Mouse (Mus musculus) urinary bladder, postnatal 36 days (tissue): ENCODE results near the gene Arnt2.
A peak's percentile ranks its signal among the peaks of the same experiment; 100 is the strongest.

Source experiments
- DNase-seq, 2 experiments: peaks; one replicate each; pipeline ENCODE4 v3.0.0; 2022; ENCODE audit warnings: low spot score in 2 of 2, mixed read lengths in 1 of 2

Arnt2 gene

DNA sequence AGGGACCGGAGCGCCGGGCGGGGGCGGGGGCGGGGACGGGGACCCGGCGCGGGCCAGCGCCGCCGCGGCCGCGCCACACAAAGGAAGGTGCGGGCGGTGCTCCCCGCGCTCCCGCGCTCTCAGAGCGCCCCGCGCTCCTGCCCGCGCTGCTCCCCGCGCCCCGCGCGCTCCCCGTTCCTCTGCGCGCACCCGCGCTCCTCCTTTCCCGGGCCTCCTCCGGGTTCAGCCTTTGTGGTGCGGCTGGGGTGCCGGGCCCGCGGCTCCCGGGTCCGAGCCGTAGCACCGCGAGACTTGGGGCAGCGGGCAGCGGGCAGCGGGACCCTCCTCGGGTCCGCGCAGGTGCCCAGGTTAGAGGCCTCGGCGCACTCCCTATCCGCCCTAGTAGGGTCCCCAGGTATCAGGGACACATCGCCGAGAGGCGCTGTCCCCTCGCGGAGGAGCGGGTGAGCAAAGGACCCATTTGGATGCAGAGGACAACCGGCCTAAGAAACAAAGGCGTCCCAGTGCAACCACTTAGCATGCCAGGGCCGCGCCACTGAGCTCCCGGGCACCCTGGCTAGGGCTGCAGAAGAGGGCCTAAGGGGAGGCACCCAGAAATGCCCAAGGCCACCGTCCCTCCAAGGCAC is at the start of gene Arnt2:
Gene Arnt2 (minus strand): TSS at position 281 of the 626 bp plus-strand sequence.
- DNase-seq, result no peak

DNA sequence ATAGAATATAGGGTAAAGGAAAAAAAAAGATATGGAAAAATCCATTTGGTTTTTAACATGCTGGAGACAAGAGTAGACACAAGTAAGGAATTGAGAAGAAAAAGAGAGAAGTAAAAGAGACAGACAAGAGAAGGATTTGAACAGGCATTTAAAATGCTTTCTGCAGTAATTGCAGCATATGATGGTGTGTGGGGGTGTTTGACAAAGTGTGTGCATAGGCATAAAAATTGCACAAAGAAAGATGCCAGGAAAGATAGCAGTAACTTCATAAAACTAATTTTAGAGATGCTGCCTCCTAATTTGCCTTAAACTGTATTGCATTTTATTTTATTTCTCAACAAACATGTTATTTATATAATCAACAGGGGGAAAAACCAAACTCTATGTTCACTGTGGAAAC is 41.7 kb upstream of the Arnt2 start:
- no peak for DNase-seq

GRCm38 (mm10) chr7:84449066-84449465 is 39.1 kb upstream of the Arnt2 start:
- no peak for DNase-seq

- no peak for DNase-seq
Measured at GRCm38 (mm10) chr7:84448512-84448911, 38.5 kb upstream of the Arnt2 start.

DNA sequence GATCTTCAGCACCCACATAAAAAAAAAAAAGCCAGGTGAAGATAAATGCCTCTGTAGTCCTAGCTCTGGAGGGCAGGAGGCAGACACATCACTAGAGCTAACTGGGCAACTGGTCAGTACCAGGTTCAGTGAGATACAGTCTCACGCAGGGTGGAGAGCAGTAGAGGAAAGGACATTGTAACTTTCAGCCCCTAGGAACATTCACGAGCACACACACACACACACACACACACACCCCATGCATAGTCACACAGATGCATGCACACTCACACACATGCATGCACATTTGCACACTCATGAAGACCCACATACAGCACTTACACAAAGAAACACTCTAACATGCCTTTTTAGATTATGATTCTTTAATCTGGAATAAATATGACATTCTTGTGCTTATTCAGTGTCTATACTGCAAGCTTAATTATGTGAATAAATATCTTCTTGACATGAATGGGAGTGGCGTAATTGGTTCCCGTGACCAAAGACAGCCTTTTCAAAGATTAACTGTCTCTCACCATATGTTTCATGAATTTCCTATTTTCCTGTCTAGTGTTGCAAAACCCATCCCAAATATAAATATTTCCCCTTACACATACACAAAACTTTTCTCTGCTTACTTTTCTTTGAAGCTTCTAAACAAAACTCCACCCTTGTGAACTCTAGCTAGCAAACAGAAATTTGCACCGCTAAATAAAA is 37.9 kb upstream of the Arnt2 start:
- DNase-seq, result no peak

DNA sequence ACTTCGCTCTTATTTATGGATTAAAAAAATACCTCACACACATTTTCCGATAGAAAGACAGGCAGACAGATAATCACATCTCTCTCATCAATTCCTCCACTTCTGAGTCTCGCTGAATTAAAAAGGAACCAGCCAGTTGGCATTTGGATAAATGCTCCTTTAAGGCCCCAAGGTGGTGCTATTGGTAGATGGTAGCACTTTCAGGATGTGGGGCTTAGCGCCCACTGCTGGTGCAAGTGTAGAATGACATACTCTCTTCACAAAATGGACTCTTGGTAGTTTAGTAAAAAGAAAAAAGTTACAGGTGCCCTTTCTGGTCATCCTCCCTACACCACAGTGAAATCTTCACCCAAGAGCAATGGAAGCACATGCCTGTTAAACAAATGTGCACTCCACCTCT is 37.1 kb upstream of the Arnt2 start:
- DNase-seq, result peak in 1 of 2 experiments; percentile 6

- DNase-seq, result no peak
Measured at GRCm38 (mm10) chr7:84442343-84442911, 32.5 kb upstream of the Arnt2 start.

- DNase-seq, result no peak
Measured at GRCm38 (mm10) chr7:84439606-84440005, 29.6 kb upstream of the Arnt2 start.

GRCm38 (mm10) chr7:84434901-84435300 is 24.9 kb upstream of the Arnt2 start:
- no peak for DNase-seq

DNA sequence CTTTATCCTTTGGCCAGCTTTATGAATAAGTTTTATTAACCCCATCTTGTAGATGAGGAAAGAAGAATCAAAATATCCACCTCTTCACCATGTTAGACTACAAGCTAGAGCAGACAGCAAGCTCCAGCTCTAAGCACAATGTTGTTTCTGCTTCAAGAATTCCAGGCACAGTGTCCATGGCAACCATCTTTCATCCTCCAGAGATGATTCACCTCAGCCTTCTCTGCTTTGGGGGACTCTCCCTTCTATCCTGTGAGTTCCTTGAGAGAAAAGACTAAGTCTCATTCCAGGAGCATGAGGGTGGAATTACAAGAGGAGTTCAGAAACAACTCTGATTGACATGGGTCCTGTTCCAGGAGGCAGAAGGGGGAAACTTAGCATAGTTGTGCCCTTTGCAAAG is 22.2 kb upstream of the Arnt2 start:
- no peak for DNase-seq

DNA sequence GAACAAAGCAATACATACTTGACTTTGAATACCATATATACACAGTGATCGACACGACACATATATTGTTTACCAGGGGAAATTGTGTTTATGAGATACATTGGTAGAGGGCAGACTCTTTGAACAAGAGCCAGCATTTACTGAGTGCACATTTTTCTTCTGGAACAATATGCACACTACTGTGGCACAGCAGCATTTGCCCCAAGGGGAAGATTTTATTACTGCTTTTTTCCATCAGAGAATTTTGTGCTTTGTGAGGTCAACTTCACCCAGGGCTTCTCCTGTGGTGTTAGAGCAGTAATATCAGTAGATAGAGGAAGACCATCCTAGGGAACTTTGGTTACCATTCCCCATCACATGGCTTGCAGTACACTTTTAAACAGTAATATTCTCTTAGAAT is 17.2 kb upstream of the Arnt2 start:
- DNase-seq, result no peak

DNA sequence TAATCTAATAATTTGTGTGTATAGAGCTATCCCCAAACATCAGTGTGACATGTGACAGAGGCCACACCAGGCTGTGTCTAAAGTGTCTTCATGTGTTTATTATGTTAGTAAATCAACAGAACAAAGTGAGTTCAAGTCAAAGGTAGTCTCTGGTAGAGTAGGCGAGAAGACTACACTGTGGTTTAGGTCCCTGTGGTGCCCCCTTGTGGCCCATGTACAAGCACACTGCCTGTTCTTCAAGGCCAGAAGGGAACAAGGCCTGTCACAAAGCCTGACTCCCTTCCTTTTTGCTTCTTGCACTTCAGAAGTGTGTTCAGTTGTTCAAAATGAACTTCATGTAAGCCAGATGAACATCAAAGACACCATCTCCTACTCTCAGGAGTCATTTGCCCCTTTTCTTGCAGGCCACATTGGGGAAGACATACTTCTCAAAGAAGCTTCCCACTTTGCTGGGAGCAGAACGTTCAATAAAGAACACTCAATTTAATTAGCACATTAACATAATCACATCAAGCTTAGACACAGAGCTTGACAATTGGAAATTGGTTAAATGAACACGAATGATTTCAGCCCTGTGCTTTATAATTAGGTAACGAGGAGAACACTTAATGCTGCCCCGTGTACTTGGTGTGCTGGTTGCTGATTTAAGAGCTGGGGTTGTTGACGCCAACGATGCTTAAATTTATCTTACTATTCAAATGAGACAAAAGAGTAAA is 14.9 kb upstream of the Arnt2 start:
- DNase-seq, result no peak

GRCm38 (mm10) chr7:84421753-84422152 is 11.8 kb upstream of the Arnt2 start:
- no peak for DNase-seq

DNA sequence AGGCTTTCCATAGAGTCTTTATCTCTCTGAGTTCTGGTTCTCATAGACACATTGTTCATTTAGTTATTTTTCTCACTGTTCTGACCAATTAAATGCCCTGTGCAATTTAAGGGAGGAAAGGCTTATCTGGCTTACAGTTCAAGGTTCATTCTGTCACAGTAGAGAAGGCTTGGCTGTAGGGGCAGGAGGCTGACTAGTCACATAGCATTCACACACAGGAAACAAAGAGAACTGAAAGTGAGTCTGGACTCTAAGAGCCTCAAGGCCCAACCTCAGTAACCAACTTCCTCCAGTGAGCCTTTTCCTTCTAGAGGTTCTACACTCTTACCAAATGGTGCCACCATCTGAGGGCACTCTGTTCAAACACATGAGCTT is 11.3 kb upstream of the Arnt2 start:
- DNase-seq, result no peak

- DNase-seq, result no peak
Measured at GRCm38 (mm10) chr7:84420581-84421290, 10.8 kb upstream of the Arnt2 start.

- DNase-seq, result no peak
Measured at GRCm38 (mm10) chr7:84417441-84417840, 7.5 kb upstream of the Arnt2 start.

- DNase-seq, result no peak
Measured at GRCm38 (mm10) chr7:84412570-84412969, 2.6 kb upstream of the Arnt2 start.

- no peak for DNase-seq
Measured at GRCm38 (mm10) chr7:84409241-84409895, 608 bp downstream of the Arnt2 start.

DNA sequence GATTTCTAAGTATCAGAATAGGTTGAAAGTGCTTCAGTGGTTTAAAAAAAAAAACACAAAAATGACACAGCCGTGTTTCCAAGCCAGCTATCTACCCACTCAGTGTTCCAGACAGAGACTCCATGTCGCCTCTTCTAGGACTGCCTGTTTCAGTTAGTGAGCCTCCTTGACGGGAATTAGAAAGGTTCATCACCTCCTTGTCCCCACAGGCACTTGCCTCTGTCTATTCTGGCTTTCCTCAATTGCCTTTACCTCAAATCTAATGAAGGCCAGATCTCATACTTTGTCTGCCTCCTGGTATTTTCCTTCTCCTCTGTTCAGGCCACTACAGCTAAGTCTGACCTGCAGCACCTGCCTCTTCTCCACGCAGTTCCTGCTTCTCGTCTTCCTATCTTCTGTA is 1.7 kb downstream of the Arnt2 start:
- DNase-seq, result no peak

DNA sequence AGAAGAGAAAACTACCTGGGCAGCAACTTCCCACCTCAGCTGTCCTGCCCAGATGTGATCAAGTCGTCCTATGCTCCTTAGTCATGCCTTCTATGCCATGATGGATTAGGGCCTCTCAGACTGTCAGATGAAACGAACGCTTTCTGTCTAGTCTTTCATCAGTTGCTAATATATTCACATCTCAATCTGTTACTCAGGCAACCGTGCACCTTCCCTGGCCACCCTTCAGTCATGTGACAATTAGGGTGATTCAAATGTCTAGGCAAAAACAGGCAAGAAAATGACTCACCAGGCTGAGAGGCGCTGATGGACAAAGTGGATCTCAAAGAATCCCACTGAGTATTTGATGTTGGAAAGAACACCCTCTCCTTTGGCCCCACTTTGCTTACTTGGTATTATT is 6.6 kb downstream of the Arnt2 start:
- DNase-seq, result no peak

DNA sequence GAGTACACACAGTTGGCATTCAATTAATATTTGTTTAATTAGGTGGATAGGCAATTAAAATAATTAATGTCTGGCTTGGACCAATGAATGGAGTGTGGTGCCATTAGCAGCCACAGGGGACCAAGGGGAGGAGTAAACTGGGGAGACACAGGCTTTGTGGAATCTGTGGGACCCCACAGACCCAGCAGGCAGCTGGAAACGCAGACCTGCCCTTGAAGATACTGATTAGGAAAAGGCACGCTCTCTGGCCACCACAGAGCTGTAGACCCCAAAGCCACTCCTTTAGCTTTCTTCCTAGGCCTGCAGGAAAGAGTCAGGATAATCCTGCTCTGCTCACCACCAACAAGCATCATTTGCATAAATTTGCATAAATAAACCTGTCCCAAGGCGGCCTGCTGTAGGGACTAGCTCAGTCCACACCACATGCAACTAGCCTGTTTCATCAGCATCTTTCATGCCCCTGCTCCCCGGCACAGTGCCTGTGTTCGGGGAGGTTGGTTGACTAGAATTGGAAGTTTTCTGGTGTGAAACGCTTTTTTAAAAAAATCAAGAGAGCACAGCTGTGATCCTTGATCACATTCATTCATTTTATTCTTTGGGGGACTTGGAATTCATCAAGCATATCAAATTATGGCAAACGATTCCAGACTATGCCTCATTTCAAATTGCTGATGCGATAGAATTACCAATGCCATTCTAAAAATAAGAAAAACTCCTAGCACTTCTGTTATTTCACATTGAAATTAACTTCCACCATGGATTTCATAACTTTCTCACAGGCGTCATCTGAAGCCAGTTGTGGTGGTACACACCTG is 8.1 kb downstream of the Arnt2 start:
- no peak for DNase-seq
